Mouse (Mus musculus) C2C12 (cell line): ENCODE measurements around the gene Aph1a. TPM values are rescaled to one million over a fixed set of nuclear protein-coding genes. Genes with fewer than 3 reads are reported as not detected.

Experiments used
- H3K27me3 ChIP-seq: one replicate; pipeline ENCODE4 v1.6.1; 2011; ENCODE audit not compliant: control insufficient read depth, insufficient read depth, insufficient read length
- H3K36me3 ChIP-seq: one replicate; pipeline ENCODE4 v1.6.1; 2011; ENCODE audit not compliant: control insufficient read depth, insufficient read depth
- H3K4me3 ChIP-seq: one replicate; pipeline ENCODE4 v1.5.1; 2011; ENCODE audit warnings: mild to moderate bottlenecking, control low read depth; ENCODE audit not compliant: poor library complexity, insufficient read depth, severe bottlenecking
- H3K79me2 ChIP-seq: one replicate; pipeline ENCODE4 v1.6.1; 2011; ENCODE audit not compliant: control insufficient read depth, insufficient read depth
- H3K79me3 ChIP-seq: one replicate; pipeline ENCODE4 v1.6.1; 2011; ENCODE audit warnings: low read depth, control low read depth
- H3ac ChIP-seq: one replicate; pipeline ENCODE3; 2011; ENCODE audit warnings: low read depth; ENCODE audit not compliant: control insufficient read depth, insufficient read length
- CEBPB ChIP-seq: IDR thresholded peaks from one replicate; pipeline ENCODE4 v1.6.1; 2011; ENCODE audit warnings: low read depth, mild to moderate bottlenecking, control low read depth, moderate library complexity
- CTCF ChIP-seq: IDR thresholded peaks from one replicate; pipeline ENCODE4 v1.5.1; 2011; ENCODE audit not compliant: control insufficient read depth, insufficient read depth, insufficient read length
- FOSL1 ChIP-seq: IDR thresholded peaks from one replicate; pipeline ENCODE4 v1.8.0; 2011; ENCODE audit warnings: mild to moderate bottlenecking, low read length; ENCODE audit not compliant: poor library complexity, insufficient read depth, severe bottlenecking
- MAX ChIP-seq: IDR thresholded peaks from one replicate; pipeline ENCODE4 v1.6.1; 2011; ENCODE audit warnings: mild to moderate bottlenecking, control low read depth
- MYOD1 ChIP-seq: IDR thresholded peaks from one replicate; pipeline ENCODE4 v1.6.1; 2011; ENCODE audit warnings: low read depth; ENCODE audit not compliant: control insufficient read depth, insufficient read length
- MYOG ChIP-seq: IDR thresholded peaks from one replicate; pipeline ENCODE4 v1.6.1; 2011; ENCODE audit not compliant: control insufficient read depth, insufficient read length; ENCODE audit errors: extremely low read depth
- USF1 ChIP-seq: IDR thresholded peaks from one replicate; pipeline ENCODE4 v1.6.1; 2011; ENCODE audit warnings: low read depth, mild to moderate bottlenecking, control low read depth, moderate library complexity
- polyA plus RNA-seq: library from polyadenylated mRNA; unstranded; fragments of >200 nt; fragmentation: generic; extraction: Trizol; gene quantifications from one replicate; pipeline ENCODE4 v1.2.1, GENCODE M21; 2012; ENCODE audit warnings: missing spikeins

The Aph1a gene
- polyA plus RNA-seq, 1 experiment: 79.0 TPM

- Histone ChIP-seq H3K79me3 (peaks cover 7% of the 10 kb centered on the region), H3K36me3 (peaks cover 18% of the 10 kb centered on the region), H3K4me3 (no peak overlapping the region), H3ac (no peak overlapping the region), H3K27me3 (no peaks in the 10 kb centered on the region), H3K79me2 (peaks cover 35% of the 10 kb centered on the region)
- TF ChIP-seq CEBPB (no peak), CTCF (no peak), MAX (no peak), MYOG (no peak), MYOD1 (no peak), FOSL1 (no peak), USF1 (no peak)
Observed at GRCm38 (mm10) chr3:95866071-95866470, 27.7 kb upstream of the Aph1a start.

DNA sequence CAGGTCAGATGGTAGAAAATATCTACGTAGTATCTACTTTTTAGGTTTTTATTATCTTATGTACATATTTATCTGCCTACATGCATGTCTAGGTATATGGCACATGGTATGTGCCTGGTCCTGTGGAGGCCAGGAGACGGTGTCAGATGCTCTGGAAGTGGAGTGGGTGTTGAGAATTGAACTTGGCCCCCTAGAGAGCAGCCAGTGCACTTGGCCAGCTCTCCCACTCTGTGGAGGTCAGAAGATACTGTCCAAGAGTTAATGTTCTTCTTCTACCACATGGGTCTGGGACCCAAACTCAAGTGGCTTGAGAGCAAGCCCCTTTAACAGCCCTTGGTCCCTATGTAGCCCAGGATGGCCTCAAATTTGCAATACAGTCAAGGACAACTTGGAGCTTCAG lies 26.4 kb upstream of the Aph1a start:
- TF ChIP-seq CEBPB: no peak
- TF ChIP-seq CTCF: no peak
- no peak for TF ChIP-seq MYOG
- no peak for TF ChIP-seq MAX
- TF ChIP-seq MYOD1: no peak
- TF ChIP-seq USF1: no peak
- no peak for TF ChIP-seq FOSL1
- H3K27me3 ChIP-seq: no peaks in the 10 kb centered on the region
- no peak overlapping the region for H3K4me3 ChIP-seq
- H3ac ChIP-seq: no peak overlapping the region
- H3K79me3 ChIP-seq: peaks cover 13% of the 10 kb centered on the region
- H3K79me2 ChIP-seq: peaks cover 48% of the 10 kb centered on the region
- peaks cover 18% of the 10 kb centered on the region for H3K36me3 ChIP-seq

DNA sequence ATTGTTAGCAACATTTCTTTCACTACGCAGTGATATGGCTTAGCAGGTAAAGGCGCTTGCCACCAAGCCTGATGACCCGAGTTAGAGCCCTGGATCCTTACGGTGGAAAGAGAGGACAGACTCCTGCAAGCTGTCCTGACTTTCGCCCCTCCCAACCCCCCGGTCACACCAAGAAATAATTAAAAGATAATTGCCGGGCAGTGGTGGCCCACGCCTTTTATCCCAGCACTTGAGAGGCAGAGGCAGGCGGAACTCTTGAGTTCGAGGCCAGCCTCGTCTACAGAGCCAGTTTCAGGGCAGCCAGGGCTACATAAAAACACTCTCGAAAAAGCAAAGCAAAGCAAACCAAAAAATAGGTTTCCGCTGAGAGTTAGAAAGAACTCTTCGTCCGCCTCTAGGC lies 22.8 kb upstream of the Aph1a start:
- Histone ChIP-seq H3K79me3 (peaks cover 13% of the 10 kb centered on the region), H3K4me3 (peak overlapping the region; percentile 70), H3ac (peak overlapping the region; percentile 10), H3K79me2 (peaks cover 63% of the 10 kb centered on the region), H3K36me3 (peaks cover 13% of the 10 kb centered on the region), H3K27me3 (no peaks in the 10 kb centered on the region)
- TF ChIP-seq MYOG (no peak), CTCF (no peak), USF1 (no peak), MYOD1 (no peak), CEBPB (no peak), MAX (no peak), FOSL1 (no peak)

- peaks cover 10% of the 10 kb centered on the region for H3K36me3 ChIP-seq
- peak within 1 kb of the TSS; percentile 70 for H3K4me3 ChIP-seq
- H3K79me3 ChIP-seq: peaks cover 13% of the 10 kb centered on the region
- TF ChIP-seq MYOG: no peak
- no peak for TF ChIP-seq CEBPB
- no peak for TF ChIP-seq MYOD1
- no peak for TF ChIP-seq MAX
- TF ChIP-seq USF1: no peak
- TF ChIP-seq FOSL1: no peak
- TF ChIP-seq CTCF: no peak
- no peaks in the 10 kb centered on the region for H3K27me3 ChIP-seq
- H3K79me2 ChIP-seq: peaks cover 63% of the 10 kb centered on the region
- H3ac ChIP-seq: peak within 1 kb of the TSS; percentile 18
Observed at GRCm38 (mm10) chr3:95871392-95871867, 22.3 kb upstream of the Aph1a start, which contains the start of gene Mrps21. Gene Mrps21 (minus strand): TSS chr3:95871519.

- Histone ChIP-seq H3K27me3 (no peaks in the 10 kb centered on the region), H3K36me3 (peaks cover 9% of the 10 kb centered on the region), H3K79me2 (peaks cover 63% of the 10 kb centered on the region), H3K4me3 (peak overlapping the region; percentile 70), H3ac (peak overlapping the region; percentile 9), H3K79me3 (peaks cover 13% of the 10 kb centered on the region)
- TF ChIP-seq MYOD1 (no peak), MAX (no peak), CTCF (no peak), FOSL1 (no peak), CEBPB (no peak), USF1 (no peak), MYOG (no peak)
Observed at GRCm38 (mm10) chr3:95872048-95872447, 21.7 kb upstream of the Aph1a start.

GRCm38 (mm10) chr3:95879063-95879462 lies 14.7 kb upstream of the Aph1a start:
- Histone ChIP-seq H3K4me3 (no peak overlapping the region), H3K27me3 (no peaks in the 10 kb centered on the region), H3K79me2 (no peaks in the 10 kb centered on the region), H3K79me3 (no peaks in the 10 kb centered on the region), H3K36me3 (no peaks in the 10 kb centered on the region), H3ac (no peak overlapping the region)
- TF ChIP-seq MYOG (no peak), CTCF (no peak), MYOD1 (no peak), CEBPB (no peak), FOSL1 (no peak), MAX (no peak), USF1 (no peak)
